Mouse (Mus musculus) retina, postnatal 1 day (tissue): ENCODE data around the gene Ankdd1a.

Source experiments
- DNase-seq: peaks from one replicate; pipeline ENCODE4 v3.0.0-alpha.2; 2012

Ankdd1a gene

DNA sequence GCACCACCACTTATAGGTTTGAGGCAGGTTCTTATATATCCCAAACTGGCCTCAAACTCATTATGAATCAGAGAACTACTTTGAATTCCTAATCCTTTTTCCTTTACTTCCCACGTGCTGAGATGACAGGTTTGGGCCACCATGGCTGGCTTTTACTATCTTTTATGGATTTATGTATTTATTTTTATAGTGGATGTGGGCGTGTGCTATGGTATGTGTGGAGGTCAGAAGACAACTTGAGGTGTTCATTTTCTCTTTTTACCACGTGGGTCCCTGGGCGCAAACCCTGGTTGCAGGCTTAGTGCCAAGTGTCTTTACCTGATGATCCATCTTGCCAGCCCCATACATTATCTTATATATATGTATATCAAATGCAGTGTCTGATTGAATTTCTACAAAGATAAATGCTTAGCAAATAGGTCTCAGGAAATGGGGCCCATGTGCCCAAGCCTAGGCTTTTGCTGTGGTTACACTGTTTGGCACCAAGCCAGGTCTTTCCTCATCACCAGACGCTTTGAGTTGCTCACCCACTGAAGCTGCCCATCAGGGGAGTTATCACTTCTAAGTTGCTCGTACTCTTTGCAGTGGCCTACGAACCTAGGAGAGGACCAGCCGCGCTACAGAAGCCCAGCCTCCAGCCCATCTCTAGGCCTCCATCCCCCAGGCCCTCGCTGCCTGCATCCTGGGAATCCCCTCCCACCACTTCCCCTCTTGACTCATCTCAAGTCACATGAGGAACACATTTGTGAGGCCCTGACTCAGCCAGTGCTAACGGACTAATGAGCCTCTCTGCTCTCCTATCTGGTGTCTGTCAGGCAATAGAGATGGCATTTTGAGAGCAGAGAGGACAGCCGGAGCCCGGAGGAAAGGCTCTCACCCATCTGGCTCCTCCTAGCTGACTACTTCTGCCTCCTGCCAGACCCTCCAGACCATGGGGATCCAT lies 21.4 kb upstream of the Ankdd1a start:
- DNase-seq: peak; percentile 70

DNA sequence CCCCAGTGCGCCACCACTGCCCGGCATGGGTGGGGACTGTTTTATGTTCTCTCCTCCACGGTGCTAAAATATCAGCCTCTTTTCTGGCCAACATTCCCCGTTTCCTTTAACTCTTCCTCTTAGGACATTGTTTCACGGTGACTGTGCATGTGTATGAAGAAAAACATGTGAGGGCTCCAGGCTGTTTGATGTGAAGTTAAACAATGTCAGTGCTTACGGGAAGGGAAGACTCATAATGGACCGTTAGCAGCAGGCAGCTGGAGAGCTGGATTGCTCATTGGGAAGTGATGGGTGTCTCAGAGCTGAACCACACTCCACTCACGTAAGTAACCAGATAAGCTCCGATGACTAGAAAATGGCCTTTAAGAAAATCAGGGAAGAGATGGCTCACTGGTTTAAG lies 19.7 kb upstream of the Ankdd1a start:
- DNase-seq: no peak

GRCm38 (mm10) chr9:65537901-65538630 lies 18.1 kb upstream of the Ankdd1a start:
- no peak for DNase-seq

DNA sequence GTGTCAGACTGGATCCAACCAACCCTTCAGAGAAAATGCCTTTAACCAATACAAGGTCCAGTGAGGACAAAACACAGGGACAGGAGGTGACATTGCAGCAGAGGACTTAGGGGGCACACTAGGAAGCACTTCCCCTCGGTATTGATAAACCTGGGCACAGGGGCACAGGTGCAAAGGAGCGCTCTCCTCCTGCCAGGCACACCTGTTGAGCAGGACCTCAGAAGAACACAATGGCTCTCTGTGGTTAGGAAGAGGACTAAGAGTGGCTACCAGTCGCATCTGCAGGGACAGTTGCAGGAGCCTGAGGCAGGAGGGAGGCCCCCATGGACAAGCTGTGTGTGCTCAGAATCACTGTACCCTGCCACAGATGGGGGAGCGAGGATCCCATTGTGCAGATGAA lies 16.5 kb upstream of the Ankdd1a start:
- no peak for DNase-seq

DNA sequence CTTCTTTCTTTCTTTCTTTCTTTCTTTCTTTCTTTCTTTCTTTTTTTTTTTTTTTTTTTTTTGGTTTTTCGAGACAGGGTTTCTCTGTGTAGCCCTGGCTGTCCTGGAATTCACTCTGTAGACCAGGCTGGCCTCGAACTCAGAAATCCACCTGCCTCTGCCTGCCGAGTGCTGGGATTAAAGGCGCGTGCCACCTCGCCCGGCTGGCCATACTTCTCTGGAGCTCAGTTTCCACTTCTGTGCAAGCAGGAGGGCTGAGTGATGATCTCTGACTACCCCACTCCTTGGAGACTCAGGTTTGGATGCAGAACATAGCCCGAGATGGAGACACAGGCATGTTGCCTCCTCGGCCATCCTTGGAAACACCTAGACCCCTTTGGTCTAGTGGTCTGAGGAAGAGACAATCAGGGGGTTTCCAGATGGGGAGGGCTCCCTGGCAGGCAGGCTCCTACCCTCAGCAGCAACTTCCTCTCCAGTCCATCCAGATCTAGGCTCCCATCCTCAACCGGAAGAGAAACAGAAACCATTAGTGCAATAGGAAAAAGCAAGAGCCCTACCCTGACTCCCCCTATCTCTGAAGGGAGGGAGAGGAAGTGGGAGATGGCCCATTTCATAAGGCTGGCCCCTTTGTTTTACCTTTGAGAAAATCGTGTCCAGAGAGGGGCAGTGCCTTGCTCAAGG lies 15.9 kb upstream of the Ankdd1a start:
- no peak for DNase-seq

DNA sequence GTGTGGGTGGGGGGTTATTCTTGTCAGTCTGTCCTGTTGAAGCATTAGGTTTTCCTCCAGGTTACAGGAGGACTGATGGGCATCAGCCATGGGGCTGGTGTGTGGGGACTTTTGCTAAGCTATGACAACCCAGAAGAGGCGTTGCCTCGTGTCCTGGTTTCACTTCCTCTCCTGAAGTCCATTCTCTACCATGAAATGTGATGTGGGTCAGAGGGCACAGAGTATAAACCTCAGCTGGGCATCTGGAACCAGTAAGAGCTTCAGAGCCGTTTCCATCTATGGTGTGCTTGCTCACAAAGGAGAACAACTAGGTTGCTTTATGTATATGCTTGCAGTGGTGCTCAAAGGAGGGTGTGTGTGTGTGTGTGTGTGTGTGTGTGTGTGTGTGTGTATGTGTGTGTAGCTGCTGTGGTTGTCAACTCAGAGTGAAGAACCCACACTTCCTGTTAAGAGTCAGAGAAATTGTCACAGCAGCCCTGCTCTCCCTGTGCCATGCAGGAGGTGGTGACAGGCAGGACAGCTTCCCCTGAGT lies 15.3 kb upstream of the Ankdd1a start:
- no peak for DNase-seq

- DNase-seq: no peak
Observed at GRCm38 (mm10) chr9:65534111-65534510, 14.1 kb upstream of the Ankdd1a start.

- DNase-seq: no peak
Observed at GRCm38 (mm10) chr9:65532986-65533385, 13.0 kb upstream of the Ankdd1a start.

GRCm38 (mm10) chr9:65531283-65531682 lies 11.3 kb upstream of the Ankdd1a start:
- DNase-seq: no peak

DNA sequence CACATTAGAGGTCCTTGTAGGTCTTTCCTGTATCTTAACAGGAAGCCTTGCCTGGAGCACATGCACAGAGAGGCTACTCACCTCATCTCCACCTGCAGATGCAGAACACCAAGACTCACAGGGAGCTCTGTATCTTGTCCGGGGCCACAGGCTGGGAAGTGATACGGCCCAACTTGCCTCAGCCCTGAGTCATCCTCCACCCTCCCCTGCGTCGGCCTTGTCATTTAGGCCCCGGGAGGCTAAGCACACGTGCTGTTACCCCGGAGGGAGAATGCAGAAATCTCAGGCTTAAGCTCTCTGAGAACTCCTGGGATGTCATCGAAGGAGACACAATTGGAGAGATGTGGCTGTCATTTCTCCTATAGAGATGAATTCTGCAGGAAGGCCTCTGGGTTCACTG lies 9.7 kb upstream of the Ankdd1a start:
- DNase-seq: no peak

GRCm38 (mm10) chr9:65528417-65529038 lies 8.5 kb upstream of the Ankdd1a start:
- DNase-seq: no peak

- DNase-seq: no peak
Observed at GRCm38 (mm10) chr9:65525445-65526195, 5.6 kb upstream of the Ankdd1a start.

DNA sequence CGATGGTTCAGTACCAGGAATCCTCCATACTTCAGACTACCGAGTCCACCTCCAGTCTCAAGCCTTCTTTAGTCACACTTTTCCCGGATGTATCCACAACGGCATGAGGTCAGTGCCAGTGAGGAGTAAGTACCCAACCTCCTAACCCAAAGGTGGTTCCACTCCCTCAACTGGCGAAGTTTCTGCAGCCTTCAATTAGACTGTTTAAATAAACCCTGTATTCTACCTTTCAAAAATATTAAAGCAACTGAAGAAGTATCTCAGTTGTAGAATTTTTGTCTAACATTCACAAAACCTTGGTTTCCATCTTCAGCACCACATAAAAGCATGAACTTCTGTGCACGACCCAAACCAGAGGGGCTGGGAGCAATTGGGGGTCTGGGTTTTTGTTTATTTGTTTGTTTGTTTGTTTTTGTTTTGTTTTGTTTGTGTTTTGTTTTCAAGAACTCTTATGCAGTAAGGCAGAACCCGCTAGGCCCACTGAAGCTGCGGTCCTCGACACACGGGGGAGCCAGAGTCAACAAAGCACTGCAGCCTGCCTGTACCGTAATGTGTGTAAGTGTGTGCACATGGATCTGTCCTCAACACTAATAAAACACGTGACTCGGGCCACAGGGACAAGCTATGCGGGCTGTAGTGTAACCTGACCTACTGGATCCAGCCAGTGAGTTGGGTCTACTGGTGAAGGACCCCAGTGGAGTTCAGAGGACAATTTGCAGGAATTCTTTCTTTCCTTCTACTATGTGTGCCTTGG lies 3.8 kb upstream of the Ankdd1a start:
- peak; percentile 93 for DNase-seq

- no peak for DNase-seq
Observed at GRCm38 (mm10) chr9:65520505-65520876, 498 bp upstream of the Ankdd1a start.

DNA sequence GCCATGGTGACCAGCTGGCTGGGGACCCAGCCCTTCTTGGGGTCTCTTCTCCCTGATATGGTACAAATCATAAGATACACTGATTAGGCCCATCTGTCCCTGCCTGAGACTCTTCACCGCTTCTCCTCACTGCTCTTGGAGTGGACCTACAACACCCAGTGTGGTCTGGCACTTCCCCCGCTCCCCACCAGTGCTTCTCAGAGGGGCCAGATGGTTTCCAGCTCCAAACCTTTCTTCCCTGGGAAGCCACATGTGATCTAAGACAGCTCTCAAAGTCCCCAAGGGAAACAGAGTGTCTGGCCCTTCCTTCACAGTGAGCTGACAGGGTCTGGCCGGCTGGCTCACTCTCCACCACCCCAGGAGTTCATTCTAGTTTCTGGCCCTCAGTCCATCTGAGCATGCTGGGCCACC lies 5.1 kb downstream of the Ankdd1a start:
- peak; percentile 56 for DNase-seq

DNA sequence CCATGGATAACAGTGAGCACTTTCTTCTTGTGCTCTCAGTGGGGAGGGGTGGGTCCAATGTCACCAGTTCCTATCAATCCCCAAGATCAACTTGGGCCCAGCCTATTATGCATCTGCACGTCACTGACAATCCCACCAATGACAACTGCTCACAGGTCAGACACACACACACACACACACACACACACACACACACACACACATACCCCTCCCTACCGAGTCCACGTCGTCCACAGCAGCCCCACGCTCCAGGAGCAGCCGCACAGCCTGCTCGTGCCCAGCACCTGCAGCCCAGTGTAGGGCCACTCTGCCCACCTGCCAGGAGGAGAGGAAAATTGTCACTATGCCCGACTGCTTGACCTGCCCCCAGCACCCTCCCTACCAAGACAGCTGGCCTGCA lies 5.6 kb downstream of the Ankdd1a start:
- DNase-seq: peak; percentile 59

DNA sequence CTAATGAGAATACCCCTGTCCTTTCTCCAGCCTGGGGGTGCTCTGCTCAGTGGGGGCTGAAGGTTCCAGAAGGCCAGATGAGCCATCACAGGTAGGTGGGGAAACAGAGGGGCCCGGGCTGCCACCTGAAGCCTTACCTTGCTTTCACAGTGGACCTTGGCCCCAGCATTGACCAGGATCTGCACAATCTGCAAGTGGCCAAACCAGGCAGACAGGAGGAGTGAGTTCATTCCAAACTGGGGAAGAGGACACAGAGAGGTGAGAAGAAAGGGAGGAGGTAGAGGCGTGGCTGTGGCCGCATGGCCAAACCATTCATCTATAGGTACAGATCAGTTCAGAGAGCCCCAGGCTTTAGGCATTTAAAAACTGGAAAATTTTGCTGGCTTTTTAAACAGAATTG lies 7.5 kb downstream of the Ankdd1a start:
- no peak for DNase-seq

DNA sequence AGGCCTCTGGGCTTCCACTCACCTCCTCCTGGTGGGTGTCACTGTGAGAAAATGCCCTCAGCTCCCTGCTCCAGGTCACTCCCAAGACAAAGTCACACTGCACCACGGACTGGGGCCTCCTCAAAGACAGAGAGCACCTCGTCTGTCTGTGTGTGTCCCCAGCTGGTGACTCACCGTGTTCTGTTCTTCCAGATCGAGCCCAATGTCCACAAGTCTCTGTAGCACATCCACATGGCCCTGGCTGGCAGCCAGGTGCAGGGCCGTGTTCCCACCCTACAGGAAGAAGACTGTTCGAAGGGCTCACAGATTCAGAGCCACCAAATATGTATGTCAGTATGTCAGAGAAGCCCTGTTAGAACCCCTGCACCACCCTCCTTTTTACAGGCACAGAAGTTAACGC lies 11.5 kb downstream of the Ankdd1a start:
- DNase-seq: no peak

DNA sequence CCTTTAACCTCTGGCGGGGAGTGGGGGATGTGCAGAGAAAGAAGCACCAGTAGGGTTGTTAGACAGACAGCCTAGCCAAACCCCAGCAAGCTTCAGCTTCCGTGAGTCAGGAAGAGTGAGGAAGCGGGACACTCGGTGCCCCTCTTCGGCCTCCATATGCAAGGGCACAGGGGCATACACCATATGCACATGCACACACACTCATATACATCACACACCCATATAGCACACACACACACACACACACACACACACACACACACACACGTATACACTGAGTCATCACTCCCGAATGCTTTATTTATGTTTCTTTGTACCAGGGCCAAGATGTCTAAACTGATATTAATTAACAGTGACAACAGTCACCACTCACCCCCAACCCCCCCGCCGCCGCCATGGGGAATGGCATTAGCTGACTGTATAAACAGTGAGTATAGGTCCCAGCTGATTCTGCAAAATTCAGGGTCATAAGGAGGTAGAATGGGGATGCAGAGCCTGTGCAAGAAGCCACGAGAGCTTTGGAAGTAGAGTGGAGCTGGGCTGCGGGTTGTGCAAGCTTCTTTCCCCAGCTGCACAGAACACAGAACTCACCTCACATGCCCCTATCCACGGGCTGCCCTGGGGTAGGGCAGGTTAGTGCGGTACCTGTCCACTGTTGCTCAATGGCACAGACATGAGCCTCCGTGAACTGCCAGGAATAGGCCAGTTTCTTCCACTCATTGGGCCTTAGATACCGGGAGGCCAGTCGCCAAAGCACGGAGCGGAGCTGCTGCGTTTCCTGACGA lies 17.1 kb downstream of the Ankdd1a start:
- peak; percentile 70 for DNase-seq

DNA sequence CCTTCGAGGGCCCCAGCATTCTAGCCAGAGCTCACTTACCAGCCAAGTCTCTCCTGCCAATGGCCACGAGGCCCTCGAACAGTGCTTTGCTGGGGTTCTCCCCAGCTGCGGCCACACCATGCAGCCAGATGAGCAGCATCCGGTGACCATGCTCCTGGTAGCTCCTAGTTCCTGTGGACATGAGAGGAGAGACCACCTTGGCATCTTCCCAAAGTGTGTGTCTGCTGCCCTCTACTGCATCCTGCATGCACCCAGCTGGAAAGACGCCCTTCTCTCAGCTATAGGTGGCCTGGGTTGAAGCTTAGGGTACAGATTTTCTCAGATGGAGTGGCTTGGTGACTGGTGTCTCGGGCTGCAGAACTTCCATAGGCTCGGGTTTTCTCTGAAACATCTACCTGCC lies 17.8 kb downstream of the Ankdd1a start:
- DNase-seq: peak; percentile 69
